Mouse (Mus musculus): Measurements from ENCODE around the gene Csl.

Gene Csl

GRCm38 (mm10) chr10:99759558-99759957 is at the start of gene Csl:
TSS of gene Csl (minus strand) at chr10:99759658.
- DNase-seq (ENCODE audit: extremely low read depth, low read depth, low spot score) = no peak

GRCm38 (mm10) chr10:99789418-99789817 is 30.0 kb upstream of the Csl start:
- DNase-seq (ENCODE audit: extremely low read depth, low read depth, low spot score) = no peak

GRCm38 (mm10) chr10:99774228-99775120 is 15.0 kb upstream of the Csl start:
- DNase-seq (ENCODE audit: extremely low read depth, low read depth, low spot score) = no peak

- DNase-seq (ENCODE audit: extremely low read depth, low read depth, low spot score) = no peak
Observed at GRCm38 (mm10) chr10:99750146-99750545, 9.3 kb downstream of the Csl start.

GRCm38 (mm10) chr10:99748668-99749260 is 10.7 kb downstream of the Csl start:
- DNase-seq (ENCODE audit: extremely low read depth, low read depth, low spot score) = no peak

GRCm38 (mm10) chr10:99748009-99748408 is 11.4 kb downstream of the Csl start:
- no peak for DNase-seq (ENCODE audit: extremely low read depth, low read depth, low spot score)

GRCm38 (mm10) chr10:99741609-99742280 is 17.7 kb downstream of the Csl start:
- DNase-seq (ENCODE audit: extremely low read depth, low read depth, low spot score) = no peak

GRCm38 (mm10) chr10:99713129-99713528 is 46.3 kb downstream of the Csl start:
- DNase-seq (ENCODE audit: extremely low read depth, low read depth, low spot score) = no peak

GRCm38 (mm10) chr10:99711567-99711966 is 47.9 kb downstream of the Csl start:
- no peak for DNase-seq (ENCODE audit: extremely low read depth, low read depth, low spot score)
